Mouse (Mus musculus) cerebellum, postnatal 36 days (tissue): ENCODE data around the gene Ppp1r27.

Experiments used
- DNase-seq, 2 experiments: peaks; one replicate each; pipeline ENCODE4 v3.0.0; 2021 to 2022; ENCODE audit warnings: mixed read lengths in 2 of 2

Gene Ppp1r27

DNA sequence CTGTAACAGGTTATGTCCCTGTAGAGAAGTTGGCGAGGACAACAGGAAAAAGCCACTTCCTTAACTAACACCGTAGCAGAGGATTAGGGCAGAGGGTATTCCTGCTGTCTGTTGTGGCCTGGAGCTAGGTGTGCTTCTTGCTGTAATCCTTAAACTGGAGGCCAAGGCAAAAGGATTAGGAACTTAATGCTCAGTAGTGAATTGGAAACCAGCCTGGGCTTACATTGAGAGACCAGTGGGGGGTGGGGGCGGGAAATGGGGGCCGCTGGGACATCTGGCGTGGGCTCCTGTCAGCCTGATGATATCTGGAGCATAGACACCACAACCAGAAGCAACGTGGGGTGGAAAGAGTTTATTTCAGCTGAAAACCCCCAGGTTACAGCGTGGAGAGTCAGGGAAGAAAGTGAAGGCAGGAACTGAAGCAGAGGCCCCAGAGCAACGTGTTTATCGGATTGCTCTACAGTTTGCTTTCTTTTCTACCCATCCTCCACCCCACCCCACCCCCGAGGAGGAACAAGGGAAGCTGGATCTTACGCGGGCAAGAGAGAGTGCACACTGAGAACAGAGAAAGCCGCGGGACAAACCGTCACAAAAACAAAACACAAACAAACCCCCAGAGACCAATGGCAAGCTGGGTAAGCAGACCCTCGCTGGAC is 40.4 kb downstream of the Ppp1r27 start:
- no peak for DNase-seq

GRCm38 (mm10) chr11:120509940-120510339 is 41.0 kb downstream of the Ppp1r27 start:
- DNase-seq = no peak

GRCm38 (mm10) chr11:120508290-120508870 is 42.6 kb downstream of the Ppp1r27 start:
- no peak for DNase-seq

DNA sequence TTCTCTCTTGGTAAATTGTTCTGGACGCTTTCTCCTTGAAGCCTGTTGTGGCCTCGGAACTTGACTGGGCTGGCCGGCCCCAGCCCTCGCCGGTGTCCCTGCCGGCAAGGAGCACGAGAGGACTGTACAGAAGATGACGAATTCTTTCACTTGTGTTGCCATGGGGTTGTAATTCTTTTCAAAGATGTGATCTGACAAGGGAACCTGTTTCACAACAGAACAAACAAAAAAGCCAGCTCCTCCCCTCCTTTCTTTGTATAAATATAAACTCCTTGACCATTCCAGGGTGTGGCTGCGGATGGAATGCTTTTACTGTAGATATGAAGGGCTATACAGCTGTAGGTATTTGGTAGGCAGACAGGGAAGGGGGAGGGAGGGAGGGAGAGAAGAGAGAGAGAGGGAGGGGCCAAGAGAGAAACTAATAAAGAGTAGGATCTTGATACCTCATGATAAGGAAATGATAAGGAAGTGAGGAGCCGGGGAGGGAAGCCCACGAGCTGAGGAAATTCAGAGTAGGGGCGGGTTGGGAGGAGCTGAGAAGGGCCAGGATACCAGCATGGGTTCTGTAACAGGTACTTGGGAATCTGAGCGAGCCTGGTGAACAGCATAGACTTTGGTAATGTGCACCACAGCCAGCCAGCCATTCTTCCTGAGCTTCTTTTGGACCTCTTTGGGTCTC is 43.2 kb downstream of the Ppp1r27 start:
- no peak for DNase-seq

DNA sequence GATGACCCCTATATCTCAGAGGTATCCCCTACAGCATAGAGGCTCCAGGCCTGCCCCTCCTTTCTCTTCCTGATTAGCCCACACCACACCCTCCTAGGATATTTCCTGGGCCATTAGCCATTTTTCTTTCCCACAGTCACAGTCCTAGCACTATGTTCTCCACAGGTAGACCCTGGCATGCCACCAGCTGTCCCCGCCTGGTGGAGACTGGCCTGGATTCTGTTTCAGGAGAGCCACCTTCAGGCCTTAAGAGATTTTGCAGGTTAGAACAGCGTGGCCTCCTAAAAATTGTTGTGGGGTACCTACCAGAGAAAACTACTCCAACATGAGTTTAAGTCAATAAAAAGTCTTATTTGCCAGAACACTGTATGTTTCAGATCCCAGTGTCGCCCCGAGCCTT is 44.0 kb downstream of the Ppp1r27 start:
- DNase-seq = peak; percentile 54 to 68

DNA sequence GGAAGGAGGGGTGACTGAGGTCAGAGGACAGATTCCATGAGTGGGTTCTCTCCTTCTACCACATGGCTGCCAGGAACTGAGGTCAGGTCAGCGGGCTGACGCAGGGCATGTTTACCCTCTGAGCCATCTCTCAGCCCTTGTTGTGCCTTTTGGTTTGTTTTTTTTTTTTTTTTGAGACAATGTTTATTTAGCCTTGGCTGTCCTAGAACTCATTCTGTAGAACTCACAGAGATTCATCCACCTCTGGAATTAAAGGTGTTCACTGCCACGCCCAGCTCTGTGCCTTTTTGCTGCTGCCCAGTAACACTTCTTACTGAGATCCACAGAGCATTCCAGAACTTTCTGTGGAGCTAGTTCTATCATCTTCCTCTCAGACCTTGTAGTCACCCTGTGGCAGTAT is 45.3 kb downstream of the Ppp1r27 start:
- no peak for DNase-seq

DNA sequence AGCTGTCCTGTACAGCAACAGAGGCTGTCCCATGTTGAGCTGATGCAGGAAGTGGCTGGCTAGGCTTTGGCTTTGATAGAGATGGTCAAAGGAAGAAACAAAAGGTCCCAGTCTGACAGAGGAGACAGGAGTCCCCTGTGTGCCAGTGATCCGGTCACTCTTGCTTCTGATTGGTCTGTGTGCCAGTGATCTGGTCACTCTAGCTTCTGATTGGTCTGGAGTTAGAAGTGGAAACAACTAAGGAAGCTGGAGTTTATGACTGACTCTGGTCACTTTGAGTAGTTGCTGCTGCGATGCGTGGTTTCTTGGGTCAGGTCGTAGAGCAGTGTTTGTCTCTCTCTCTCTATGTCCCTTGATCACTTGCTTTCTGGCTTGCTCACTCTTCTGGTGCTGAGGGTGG is 49.2 kb downstream of the Ppp1r27 start:
- DNase-seq = no peak

DNA sequence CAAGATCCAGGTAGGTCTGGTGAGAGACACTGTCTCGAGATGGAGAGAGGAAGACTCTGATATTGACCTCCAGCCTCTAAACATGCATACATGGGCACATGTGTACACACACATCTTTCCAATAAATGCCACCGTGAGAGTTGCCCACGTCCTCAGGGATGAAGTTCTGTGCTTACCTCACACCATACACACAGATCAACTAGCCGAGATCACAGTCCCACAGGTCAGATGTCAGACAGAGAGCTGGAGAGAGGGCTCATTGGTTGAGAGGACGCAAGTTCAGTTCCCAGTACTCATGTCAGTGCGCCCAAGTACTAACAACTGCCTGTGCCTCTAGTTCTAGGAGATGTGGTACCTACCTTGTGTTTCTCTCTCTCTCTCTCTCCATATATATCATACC is 49.9 kb downstream of the Ppp1r27 start:
- no peak for DNase-seq

- DNase-seq = no peak
Observed at GRCm38 (mm10) chr11:120500357-120500756, 50.6 kb downstream of the Ppp1r27 start.
